Mouse (Mus musculus): ENCODE results near the gene Ccdc121.

Ccdc121 gene

DNA sequence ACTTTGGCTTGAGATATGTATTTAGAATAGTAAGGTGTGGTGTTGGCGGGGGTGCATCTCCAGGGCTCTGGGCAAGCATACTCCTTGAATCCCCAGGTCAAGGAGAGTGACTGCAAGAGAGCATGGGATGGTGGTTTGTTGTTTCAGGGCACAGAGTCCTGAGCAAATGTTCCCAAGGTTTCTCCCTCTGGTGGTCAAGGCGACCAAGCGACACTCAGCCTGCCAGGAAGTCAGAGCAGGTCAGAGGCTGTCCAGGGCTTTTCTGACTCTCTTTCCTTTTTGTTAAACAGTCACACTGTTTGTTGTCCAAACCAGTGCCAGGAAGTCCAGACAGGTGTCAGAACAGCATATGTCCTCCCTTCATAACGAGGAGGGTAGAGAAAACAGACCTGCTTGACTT lies at the start of gene Ccdc121:
Gene Ccdc121, minus strand, starts transcription at position 145 of the 400 bp plus-strand sequence.
- no peak for DNase-seq

GRCm38 (mm10) chr1:181560325-181560724 lies 49.1 kb upstream of the Ccdc121 start:
- no peak for DNase-seq

GRCm38 (mm10) chr1:181559655-181560054 lies 48.4 kb upstream of the Ccdc121 start:
- DNase-seq: no peak

- no peak for DNase-seq
Observed at GRCm38 (mm10) chr1:181555475-181555874, 44.2 kb upstream of the Ccdc121 start.

DNA sequence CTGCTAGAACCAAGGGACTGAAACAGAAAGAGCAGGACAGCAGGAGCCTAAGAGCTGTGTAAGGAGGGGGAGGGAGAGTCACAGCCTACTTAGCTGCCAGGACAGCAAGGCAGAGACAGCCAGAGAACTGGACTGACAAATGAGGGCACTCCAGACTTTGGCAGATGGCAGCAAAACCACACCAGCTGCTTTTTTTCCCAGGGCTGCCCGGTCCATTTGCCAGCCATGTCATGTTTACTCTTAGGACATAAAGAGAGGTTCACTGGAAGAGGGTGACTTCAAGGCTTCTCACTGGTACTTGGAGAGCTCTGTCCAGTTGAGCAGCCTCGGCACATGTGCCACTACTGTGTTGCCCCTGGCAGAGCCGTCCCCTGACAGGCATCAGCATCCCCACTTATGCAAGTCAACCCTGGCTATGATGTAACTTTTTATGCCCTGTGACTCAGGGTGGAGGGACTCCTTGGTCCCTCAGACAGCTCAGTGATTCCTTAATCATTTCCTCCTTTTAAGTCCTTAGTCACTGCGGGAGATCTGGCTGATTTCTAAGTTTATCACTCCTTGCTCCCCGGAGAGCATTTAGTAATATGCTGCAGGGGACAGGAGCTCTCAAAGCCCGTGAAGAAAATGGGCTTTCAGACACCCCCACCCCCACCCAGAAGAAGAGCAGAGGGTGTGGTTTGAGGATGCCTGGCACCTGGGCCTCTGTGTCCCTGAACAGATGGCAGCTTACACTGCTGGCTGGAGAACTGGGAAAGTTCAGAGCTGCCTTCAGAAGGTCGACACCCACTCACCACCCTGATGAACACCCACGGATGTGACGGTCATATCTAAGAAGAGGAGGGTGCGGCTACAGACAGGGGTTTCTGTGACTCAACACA lies 41.5 kb upstream of the Ccdc121 start:
- no peak for DNase-seq

GRCm38 (mm10) chr1:181550826-181551225 lies 39.6 kb upstream of the Ccdc121 start:
- no peak for DNase-seq

DNA sequence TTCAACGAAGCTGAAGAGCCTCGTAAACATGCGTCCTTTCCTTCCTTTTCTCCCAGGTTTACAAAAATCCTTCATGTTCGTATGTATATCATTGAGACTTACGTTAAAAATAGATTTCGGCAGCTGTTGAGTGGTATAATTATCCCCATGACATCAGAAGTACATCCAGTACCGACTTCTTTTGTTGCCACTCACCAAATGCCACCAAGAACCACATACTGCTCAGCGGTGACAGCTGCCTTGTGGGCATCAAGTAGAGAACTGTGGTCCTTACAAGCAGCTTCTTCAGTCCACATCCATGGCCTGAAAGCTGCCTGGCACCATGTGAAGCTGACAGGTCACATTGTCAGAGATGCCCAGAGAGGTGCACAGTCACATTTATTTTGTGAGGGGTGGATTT lies 38.7 kb upstream of the Ccdc121 start:
- DNase-seq: no peak

DNA sequence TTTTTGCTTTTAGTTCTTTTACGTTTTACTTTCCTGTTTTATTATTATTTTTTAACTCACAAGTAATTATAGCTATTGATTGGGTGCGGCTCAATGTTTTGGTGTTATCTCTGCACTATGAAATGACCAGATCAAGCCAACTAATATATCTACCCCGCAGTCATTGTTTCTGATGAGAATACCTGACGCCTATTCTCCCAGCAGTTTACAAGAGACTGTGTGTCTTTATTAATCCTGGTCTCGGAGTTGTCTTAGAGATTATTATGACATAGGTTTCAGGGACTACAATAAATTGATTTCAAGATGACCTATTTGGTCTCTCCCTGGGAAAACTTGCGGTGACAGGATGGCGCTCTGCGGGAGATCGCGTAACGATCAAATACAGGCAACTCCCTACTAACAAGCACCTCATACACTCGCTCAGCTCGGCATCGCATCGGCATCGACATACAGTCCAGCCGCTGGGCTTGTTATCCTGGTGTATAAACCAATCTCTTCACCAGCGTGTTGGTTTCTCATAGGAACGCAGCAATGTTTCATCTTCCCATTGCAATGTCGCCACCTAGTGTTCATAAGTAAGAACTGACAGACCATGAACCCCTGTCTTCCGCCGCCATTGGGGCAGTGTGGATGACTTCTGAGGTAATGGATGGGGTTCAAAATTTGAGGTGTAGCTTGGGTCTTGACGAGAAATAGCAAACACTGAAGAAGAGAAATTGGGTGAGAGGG lies 34.0 kb upstream of the Ccdc121 start:
- peak; percentile 60 for DNase-seq

GRCm38 (mm10) chr1:181543711-181544383 lies 32.6 kb upstream of the Ccdc121 start:
- peak; percentile 57 for DNase-seq

GRCm38 (mm10) chr1:181539846-181540769 lies 28.9 kb upstream of the Ccdc121 start:
- DNase-seq: peak; percentile 45

GRCm38 (mm10) chr1:181537627-181538525 lies 26.6 kb upstream of the Ccdc121 start:
- no peak for DNase-seq

GRCm38 (mm10) chr1:181535165-181535873 lies 24.1 kb upstream of the Ccdc121 start:
- DNase-seq: no peak

DNA sequence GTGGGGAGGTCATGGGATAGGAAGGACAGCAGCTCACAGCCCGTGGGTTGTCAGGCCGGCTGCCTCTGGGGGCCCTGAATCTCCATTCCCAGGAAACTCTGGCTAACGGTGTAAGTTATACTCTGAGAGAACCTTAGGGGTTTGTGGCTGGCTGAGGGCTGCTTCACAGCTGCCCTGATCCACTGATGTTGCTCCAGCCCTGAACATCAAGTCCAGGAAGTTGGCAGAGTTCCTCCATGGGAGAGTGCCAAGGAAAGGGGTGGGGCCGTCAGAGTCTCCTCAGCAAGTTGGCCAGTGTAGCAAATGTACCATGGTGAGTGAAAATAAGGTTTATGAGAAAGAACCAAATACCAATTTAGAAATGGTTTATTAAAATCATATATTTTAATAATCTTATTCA lies 18.1 kb upstream of the Ccdc121 start:
- peak; percentile 88 for DNase-seq

GRCm38 (mm10) chr1:181525996-181526395 lies 14.7 kb upstream of the Ccdc121 start:
- no peak for DNase-seq

DNA sequence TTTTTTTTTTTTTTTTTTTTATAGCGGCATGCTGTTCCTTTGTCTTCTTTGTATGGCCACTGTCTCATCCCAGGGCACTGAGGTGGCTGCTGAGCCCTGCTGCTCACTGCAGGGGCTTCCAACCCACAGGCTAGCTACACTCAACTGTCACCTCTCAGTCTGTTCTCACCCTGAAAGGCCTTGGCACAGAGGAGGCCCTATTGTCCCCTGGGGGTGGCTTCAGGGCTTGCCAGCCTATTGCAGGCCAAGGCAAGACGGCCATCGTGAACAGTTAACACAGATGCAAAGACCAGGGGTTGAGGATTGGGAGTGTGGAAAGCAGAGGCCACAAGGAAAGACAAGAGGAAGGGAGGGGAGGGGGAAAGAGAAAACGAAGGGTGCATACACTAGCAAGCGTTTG lies 12.6 kb upstream of the Ccdc121 start:
- DNase-seq: no peak

DNA sequence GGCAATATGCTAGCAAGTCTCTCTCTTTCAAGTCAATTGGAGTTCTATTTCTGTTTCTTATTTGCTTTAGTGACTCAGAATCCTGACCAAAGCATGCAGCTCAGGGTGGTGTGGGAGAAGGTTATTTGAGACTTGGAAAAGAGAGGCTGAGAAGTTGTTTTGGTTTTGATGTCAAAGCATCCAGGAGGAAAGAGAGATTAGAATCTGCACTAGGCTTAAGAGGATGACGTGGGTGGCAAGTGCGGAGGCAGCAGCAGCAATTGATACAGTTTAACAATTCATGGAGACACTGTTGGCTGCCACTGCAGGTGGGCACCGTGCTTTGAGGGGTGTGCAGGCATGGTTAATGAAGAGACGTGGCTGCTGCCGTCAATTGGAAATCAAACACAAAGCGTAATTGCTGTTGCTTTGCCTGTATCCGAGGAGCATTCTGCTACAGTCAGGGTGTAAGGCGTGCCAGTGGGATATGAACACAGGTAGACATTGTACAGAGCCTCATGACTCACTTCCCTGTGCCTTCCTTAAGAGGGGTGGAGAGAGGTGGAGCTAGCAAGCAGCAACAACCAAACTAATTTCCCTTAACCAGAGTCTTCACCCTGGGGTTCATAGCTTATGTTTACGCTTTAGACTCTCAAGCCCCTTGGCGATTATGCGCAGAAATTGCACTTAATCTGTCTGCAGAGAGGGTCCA lies 10.3 kb upstream of the Ccdc121 start:
- DNase-seq: no peak

GRCm38 (mm10) chr1:181519137-181519536 lies 7.9 kb upstream of the Ccdc121 start:
- no peak for DNase-seq

- no peak for DNase-seq
Observed at GRCm38 (mm10) chr1:181518046-181518445, 6.8 kb upstream of the Ccdc121 start.

GRCm38 (mm10) chr1:181512430-181513129 lies 1.3 kb upstream of the Ccdc121 start:
- DNase-seq: no peak

Data from kidney, adult 18-20 months (tissue).